Mouse (Mus musculus) B cell, adult 2 months (primary cell): Measurements from ENCODE around the gene Wfdc17.

Experiments used
- DNase-seq, 2 experiments: peaks; one replicate each; pipeline ENCODE4 v3.0.0; 2022

The Wfdc17 gene

DNA sequence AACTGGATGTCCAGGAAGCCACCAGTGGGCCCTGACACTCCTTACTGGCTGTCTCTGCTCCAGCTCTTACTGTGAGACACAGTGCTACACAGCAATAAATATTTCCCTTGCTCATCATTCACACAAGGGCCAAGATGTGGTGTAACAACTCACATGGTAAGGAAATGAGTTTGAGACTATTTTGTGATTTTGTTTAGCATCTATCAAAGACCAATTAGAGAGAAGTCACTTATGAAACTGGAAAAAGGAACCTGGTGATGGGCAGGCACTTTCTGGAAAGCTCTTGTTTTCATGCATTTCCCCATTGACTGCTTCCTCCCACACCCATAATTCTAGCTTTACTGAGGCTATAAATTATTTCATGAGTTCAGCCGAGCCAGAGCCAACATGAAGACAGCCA is at the start of gene Wfdc17:
Gene Wfdc17 (plus strand): TSS at position 287 of the 400 bp plus-strand sequence.
- DNase-seq, result peak; percentile 4 to 21

DNA sequence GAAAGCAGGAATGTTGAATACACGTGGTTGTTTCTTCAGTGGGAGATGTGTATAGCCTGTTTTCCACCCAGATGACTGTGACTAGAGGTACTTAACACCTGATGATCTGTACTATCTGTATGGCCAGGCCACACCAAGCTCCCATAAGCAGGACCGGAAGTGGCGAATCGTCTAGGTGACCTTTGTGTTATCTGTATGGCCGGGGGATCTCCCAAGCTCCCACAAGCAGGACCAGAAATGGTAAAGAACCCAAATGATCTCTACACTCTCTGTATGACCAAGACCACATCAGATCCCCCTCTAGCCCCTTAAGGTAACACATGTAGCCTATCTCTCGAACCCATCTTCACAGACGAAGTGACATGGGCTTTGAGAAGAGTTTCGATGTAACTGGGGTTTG is 49.2 kb upstream of the Wfdc17 start:
- no peak for DNase-seq

DNA sequence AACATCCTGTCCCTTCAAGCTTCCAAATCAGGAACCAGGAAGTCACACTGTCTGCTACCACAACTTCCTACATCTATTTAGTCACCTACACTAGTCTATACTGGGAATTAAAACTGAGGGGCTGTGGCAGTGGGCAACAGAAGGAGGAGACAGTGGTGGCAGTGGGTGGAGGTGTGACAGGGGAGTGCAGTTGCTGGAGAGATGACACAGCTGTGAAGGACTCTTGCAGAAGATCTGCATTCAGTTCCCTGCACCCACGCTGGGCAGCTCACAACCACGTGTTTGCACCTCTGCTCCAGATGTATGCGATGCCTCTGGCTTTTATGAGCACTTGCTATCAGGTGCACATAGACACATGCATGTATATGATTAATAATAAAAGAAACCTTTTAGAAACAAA is 46.3 kb upstream of the Wfdc17 start:
- DNase-seq, result no peak

DNA sequence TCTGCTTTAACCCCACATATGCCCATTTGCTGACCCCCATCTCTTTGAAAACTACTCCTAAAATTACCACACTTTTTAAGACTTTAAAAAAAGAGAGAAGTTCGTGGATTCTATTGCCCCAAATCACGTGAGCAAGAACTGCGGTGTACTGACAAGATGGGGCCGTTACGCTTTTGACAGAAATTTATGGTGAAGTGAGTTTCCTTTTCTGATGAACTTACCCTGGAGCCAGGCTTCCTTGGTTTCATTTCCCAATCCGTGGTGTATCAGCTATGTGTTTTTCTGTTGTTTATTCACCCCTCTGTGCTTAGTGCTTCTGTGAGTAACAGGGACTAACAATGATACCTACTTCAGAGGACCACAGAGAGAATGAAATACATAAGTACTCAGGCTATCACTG is 45.0 kb upstream of the Wfdc17 start:
- peak in 1 of 2 experiments; percentile 18 for DNase-seq

DNA sequence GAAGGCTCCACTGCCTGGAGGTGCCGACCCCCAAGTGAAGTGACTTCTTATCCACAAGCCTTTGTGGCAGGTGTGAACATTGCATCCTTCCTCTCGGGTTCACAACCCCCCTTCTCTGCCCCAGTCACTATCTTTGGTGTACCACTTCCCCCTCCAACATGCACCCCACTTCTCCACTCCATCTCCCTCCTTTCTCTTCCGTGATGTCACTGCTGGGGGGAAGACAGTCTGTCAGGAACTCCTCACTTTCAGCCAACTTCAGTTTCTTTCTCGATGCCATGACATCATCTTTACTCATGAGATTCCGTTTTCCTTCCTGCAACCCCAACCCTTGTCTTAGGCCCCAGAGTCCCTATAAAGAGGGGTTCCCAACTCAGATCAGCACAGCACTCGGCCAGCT is 41.6 kb upstream of the Wfdc17 start, which contains the start of gene Ccl4:
Gene Ccl4 (plus strand): TSS at position 381 of the 400 bp plus-strand sequence.
- DNase-seq, result peak; percentile 54 to 59

DNA sequence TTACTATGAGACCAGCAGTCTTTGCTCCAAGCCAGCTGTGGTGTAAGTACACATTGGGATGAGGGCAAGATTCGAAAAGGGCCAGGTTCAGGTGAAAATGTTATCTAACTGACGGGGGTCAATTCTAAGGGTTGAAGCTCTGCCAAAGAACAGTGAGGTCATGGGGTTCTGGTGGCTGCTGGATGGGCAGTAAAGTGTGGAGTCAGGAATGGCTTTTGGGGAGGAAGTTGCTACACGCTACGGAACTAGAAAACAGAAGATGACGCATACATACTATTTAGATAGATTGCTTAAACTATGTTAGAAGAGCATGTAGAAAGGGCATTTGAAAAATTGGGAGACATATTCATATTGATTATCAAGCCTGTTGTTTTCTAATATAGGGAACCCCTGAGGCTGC is 40.3 kb upstream of the Wfdc17 start:
- DNase-seq, result no peak

DNA sequence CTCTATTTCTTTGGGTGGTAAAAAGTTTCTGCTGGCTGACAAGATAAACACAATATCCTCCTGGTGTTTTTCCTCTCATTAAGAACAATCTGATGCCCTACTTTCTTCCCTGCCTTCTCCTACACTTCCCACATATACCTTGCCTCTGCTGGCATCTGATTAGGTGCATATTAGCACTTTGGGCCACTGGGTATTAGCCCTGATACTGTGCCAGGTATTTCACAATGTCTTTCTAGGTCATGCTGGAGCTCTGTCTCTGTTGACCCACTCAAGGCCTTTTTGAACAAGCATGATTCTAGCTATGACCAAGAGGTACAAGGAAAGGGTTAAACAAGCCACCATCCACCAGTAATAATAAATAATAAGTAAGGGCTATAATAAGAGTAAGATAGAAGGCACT is 32.0 kb upstream of the Wfdc17 start:
- no peak for DNase-seq

DNA sequence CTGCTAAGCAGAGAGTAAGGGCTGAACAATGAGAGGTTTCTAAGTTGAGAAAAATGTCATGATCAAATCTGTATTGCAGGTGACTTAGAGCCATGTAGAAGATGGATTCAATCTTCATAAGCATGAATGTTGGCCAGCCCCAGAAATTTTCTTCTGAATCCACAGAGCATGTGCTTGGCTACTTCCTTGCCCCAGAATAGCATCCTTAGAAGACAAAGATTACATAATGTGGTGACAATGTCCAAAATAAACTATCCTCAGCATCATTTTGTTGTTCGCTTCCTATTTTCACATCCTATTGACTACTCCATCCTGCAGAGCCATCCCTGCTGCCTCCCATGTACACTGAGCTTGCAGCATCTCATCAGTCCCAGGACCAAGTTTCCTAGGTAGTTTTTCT is 28.1 kb upstream of the Wfdc17 start:
- DNase-seq, result no peak

DNA sequence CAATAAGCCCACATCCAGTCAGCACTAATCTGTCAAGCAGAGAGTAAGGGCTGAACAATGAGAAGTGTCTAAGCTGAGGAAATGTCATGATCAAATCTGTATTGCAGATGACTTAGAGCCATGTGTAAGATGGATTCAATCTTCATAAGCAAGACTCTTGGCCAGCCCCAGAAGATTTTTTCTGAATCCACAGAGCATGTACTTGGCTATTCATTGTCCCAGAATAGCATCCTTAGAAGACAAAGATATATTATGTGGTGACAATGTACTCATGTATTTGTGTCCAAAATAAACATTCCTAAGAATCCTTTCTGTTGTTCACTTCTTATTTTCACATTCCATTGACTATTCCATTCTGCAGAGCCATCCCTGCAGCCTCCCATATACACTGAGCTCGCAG is 13.9 kb upstream of the Wfdc17 start:
- no peak for DNase-seq

DNA sequence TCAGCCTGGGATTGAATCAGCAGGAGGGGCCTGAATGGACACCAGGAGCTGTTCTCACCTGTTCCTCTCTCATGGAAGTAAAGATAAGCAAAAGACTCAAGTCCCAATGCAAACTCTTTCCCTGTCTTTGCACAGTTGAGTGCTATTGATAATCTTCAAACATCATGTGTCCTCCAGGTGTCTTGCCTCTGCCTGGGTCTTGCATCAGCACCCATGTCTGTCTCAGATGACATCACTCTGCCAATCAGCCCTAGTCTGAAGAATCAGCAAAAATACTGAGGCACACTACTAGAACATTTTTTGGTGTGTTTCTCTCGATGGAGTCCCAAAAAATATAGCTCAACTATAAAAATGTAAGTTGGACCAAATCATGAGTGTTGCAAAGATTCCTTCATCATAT is 11.8 kb upstream of the Wfdc17 start:
- no peak for DNase-seq

DNA sequence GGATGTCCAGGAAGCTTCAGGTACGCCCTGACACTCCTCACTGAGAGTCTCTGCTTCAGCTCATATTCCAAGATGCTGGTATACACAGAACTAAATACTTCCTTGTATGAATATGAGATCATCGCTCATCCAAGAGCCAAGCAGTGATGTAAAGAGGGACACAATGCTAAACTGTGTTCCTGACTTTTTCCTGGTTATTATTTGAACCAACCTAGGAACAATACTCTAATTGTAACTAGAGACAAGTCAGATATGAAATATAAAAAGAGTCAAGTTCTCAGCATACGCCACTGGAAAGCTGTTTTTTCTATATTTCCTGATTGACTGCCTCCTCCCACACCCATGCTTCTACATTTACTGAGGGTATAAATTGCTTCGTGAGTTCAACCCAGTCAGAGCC is 4.9 kb downstream of the Wfdc17 start, which contains the start of gene Wfdc18:
Gene Wfdc18 (plus strand): TSS at position 301 of the 400 bp plus-strand sequence.
- no peak for DNase-seq

DNA sequence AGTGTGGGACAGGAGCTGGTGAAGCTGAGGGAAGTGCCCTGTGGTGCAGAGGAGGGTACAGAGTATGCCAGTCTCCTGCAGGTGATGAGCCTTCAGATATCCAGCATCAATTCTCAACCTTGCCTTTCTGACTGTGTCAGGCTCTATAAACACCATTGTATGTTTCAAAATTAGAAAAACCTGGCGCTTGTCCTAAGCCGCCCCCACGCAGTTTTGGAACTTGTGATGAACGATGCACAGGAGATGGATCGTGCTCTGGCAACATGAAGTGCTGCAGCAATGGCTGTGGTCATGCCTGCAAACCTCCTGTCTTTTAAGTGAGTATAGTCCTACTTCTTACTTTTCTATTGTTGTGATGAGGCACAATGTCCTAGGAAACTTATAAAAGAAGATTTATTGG is 5.9 kb downstream of the Wfdc17 start:
- no peak for DNase-seq

DNA sequence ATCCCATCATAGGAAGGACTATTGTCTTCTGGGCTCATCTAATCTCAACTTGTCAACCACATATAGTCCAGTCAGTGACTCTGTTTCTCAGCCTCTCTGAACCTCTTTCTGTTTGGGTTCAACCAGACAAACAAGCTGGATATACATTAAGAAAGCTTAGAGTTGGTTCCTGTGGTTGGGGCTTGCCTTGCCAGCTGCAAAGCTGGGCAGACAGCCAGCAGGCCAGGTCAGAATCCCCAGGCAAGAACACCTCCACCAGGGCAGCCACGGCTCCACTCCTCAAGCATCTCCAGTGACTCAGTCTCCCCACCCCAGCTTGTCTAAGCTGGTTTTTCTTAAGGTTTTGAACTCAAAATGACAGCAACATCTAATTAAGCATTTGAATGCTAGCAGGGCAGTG is 8.9 kb downstream of the Wfdc17 start:
- DNase-seq, result no peak

DNA sequence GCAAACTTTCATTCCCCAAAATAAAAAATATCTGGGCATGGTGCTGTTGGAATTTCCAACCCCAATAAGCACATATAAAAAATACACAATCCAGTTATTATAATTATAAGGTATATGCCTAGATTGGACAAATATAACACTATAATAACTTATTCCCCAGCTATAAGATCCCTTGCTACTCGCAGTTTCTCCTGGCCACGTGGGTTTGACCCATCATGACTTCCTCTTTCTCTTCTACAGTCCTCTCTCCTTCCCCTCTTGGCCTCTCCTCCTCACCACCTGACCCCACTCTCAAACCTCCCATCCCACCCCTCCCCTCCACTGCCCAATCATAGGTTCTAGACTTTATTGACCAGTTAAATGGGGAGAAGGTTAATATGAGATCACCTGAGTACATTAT is 10.1 kb downstream of the Wfdc17 start:
- DNase-seq, result no peak

DNA sequence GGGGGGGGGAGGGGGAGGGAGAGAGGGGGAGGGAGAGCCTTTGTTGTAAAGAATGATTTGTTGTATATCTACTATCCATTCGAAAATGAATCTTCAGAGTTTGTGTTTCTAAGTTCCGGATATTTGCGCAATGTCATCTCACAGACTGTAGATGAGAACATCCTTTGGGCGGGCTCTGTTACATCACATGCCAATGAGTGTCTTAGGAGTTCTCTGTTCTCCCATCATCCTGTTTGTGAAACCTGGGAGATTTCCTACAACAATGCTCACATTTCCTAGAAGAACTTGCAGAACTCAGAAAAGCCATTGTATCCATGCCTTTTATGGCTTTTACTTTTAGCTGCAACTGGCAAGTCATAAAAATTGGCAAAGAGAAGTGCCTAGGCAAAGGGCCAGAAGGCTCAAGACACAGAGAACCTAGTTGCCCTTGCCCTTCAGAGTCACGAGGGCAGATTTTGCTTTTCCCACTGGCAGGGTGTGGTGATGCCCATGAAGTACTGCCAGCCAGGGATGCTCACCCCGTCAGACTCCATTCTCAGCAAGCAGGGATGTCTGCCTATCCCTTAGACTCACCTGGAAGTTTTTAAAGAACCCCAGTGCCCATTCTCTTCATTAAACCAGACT is 13.4 kb downstream of the Wfdc17 start:
- DNase-seq, result no peak

DNA sequence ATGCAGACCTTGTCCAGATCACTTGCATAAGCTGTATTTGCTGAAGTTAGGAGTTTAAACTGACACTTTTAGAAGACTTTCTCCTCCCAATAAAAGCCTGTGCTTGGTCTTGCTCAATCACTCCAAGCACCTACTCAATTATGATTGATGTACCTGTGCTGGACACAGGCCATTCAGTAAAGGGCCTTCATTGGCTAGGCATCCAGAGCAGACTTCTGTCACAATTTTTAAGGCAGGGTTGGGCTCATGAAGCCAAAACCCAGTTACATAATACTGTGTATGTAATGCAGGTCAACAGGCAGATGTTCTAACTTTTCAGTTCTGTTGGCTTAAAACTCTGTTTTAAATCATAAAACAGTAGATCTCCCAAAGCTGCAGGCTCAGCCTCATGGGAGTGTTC is 17.0 kb downstream of the Wfdc17 start:
- DNase-seq, result no peak

DNA sequence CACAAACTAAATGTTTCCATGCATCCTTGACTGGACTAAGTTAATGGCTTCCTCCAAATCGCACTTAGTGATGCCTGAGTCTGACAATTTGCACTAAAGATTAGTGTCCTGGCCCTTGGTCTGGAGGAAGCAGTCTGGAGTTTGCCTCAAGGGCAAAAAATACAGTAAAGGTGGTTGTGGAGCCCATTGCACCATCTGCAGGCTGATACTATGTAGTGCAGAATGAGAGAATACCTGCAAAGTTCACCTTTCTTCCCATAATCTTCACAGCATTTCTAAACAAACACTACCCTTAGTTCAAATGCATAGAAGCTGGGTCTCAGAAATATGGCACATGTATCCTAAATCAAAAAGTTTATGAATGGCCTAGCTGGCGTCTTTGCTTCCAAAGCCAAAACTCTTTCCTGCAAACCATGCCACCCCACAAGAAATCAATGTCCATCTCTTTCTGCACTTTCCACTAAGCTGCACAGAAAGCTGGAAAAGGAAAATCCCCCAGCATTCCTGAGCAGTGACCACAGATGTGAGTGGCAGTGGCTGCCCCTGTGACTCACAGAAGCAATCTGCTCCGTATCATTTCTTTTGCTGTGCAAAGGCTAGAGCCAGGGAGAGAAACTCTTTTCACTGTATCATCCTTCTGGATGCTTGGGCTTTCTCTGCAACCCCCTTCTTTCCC is 25.1 kb downstream of the Wfdc17 start:
- peak; percentile 42 to 44 for DNase-seq

DNA sequence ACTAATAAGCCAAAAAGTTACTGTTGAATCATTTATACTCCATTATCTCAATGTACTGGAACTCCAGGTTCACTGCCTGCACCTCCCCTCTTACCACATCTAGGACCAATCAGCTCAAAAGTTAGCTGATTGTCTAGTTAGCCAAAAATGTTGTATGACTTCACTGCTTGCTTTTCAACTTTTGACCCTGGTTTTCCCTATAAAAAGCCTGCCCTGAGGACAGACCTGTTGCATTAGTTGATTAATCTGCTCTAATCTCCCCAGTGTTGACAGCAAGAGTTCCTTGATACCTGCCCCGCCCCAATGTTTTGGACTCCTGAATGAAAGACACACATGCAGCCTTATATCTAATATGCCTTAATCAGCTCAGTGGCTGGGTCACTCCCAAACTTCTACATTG is 27.3 kb downstream of the Wfdc17 start:
- no peak for DNase-seq

DNA sequence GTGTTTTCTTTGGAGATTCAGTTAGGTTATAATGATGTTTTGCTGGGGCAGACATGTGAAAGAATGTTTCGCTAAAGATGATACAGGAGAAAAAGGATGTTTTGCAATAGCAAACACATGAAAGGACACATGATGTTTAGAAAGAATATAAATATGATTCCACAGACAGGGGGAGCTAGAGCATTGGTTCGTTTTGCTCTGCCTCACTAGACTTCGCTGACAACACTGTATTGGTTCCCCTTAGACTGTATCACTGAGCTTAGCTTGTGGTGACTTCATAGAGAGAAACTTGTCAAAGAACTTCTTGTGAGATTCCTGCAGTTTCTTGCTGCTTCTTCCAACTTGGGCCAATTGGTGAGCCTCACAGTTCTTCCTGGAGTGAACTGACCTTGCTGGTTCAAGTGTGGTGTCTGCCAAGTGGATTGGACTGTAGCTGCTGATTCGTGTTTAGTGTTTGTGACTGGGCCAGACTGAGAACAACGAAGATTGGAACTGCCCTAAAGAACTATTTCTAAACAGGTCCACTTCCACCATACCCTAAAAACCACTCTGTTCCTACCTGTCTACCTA is 29.4 kb downstream of the Wfdc17 start:
- DNase-seq, result peak in 1 of 2 experiments; percentile 41

DNA sequence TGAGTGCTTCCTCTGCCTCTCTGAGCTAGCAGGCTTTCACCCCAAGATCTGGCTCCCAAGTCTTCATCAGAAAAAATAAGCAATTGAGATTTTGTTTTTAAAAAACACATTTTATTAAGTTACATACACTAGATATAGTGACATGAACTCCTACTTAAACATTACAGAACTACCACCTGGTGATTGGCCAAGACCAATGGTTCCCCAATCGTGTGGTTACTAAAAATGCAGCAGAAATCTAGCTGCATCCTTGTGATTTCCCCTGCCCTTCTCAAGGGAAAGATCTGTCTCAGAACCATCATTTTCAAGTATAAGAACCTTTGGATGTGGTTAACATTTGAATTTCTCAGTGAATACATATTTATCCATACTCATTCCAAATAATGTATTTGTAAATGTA is 30.4 kb downstream of the Wfdc17 start:
- DNase-seq, result no peak

DNA sequence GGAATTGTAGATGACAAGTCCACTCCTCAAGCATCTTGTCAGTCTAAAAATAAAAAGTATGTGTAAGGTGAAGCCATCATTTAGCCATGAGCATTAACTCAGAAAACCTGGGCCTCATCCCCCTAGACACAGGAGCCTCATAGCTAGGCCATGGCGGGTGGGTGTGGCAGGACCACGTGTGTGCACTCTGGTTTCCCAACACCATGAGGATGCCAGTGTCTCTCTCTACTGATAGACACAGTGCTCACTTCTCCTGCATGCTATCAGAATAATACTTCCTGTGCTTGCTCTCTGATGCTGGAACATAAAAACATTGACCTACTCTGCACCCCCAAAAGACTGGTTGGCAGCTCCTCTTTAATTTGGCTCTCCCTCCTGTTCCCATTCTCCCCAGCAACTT is 32.1 kb downstream of the Wfdc17 start:
- DNase-seq, result no peak

DNA sequence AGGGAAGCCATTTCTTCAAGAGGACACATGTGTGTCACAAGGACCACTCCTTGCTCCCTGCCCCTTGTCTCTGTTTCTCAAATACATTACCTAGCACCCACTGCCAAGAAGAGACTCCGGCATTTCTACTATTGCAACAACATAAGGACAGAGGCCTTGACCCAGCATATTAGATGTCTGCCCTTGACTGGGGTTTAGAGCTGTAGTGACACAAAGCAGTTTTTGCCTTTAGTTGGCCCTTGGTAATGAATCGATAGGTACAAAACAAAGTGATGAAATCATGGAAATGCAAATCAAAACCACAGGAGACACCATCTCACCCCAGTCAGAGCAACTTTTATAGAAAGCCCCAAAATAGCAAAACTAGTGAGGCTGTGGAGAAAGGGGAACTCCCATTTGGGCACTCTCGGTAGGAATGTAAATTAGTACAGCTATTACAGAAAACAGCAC is 33.3 kb downstream of the Wfdc17 start:
- DNase-seq, result peak; percentile 69 to 76

DNA sequence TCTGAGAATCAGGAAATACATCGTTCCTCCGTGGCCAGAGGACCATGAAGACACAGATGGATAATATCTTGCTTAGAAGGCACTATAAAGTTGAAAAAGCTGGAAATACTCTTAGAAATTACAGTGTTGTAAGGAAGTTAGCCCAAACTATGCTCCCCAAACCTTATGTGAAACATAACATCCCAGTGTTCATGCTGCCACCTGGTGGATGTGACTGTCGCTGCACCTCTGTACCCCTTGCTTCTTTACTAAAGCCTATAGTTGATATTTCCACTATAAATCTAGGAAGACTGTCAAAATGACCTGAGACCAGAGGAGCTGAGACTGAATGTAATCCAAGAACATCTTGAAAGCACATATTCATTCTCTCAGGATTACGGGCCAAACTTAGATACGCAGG is 35.5 kb downstream of the Wfdc17 start:
- peak; percentile 87 to 89 for DNase-seq

DNA sequence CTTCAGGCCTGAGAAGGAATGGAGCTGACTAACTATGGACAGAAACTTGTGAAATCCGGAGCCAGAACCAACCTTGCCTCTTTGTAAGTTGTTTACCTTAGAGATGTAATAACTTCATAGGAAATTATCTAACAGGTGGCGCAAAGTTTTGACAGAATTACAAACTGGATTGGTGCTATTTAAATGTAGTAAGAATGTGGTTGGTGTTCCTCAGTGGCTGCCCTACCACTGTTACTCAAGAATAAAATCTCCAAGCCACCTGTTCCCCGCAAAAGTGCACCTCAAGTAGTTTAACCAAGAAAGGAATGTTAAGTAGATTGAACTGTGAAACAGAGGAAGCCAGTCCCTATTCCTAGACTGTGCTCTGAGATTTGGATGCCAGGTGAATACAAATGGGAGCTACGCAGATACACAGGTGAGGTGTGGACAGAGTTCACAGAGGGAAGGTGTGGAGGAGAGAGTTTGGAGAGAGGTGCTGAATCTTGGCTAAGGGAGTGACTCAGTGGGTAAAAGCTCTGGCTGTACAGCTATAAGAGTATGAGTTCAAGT is 36.7 kb downstream of the Wfdc17 start:
- no peak for DNase-seq
